ENCODE assay signal across 10 mouse cellular contexts in genomic region chr6:134188719-134189118, GRCm38 (mm10).
DNase-seq lines count a peak whose midpoint lies in the region; ATAC-seq and TF ChIP-seq lines count a peak whose summit lies in the region.
"Had no signal": no experiment of that assay in that cellular context is flagged by ENCODE, and none has a peak within 500 bp of the region (broad histone marks: within the 10 kb centered on the region; RNA-seq: fewer than 3 reads in every experiment).

No protein-coding gene starts in this region.

- no peaks in the 10 kb centered on the region for H3K9me3 ChIP-seq in heart, embryonic 16.5 days (replicated peaks; ENCODE audit: control insufficient read depth, low read length)
- H3K9me3 ChIP-seq: neural tube, embryonic 15.5 days had no signal

- ATAC-seq in heart, embryonic 16.5 days (replicated peaks; ENCODE audit: extremely low read depth, insufficient read depth, low FRiP score), result no peak
- ATAC-seq: activated CD4-positive, CD25-positive, alpha-beta regulatory T cell, adult 4 months; inflammation-experienced regulatory T-cells, adult 6 months had no signal

- no peaks in the 10 kb centered on the region for H3K36me3 ChIP-seq in heart, embryonic 16.5 days (ENCODE audit: control insufficient read depth, insufficient read depth)
- H3K36me3 ChIP-seq: neural tube, embryonic 15.5 days had no signal

- WGBS in heart, embryonic 16.5 days, result 25% methylated on average over 3 of the region's 3 CpGs

- intact Hi-C loops in gastrocnemius, adult 2 months (cut with DNase I), result loop anchor here (10.0 kb wide), 1 partner anchor 154 kb away; the partner anchor contains the start of gene Etv6
- intact Hi-C loops in gastrocnemius, postnatal 36 days (cut with DNase I), result no loop called here

- DNase-seq in gastrocnemius, adult 2 months, result no peak
- DNase-seq in gastrocnemius, postnatal 36 days, result no peak
- DNase-seq in kidney, postnatal 14 days, result peak; percentile 45
- DNase-seq in kidney, postnatal 25 days, result no peak
- peak; percentile 58 for DNase-seq in adipocyte (ENCODE audit: low spot score)
- no peak for DNase-seq in c-Kit-positive CD71-positive TER-119-positive erythroid progenitor cells, embryonic 14.5 days (ENCODE audit: low spot score)

- peak overlapping the region; percentile 63 for H3K27ac ChIP-seq in gastrocnemius, adult 2 months
- H3K27ac ChIP-seq in heart, embryonic 16.5 days (ENCODE audit: low read length), result peak overlapping the region; percentile 81

- H3K9ac ChIP-seq in heart, embryonic 16.5 days (ENCODE audit: low read length), result no peak overlapping the region
- H3K9ac ChIP-seq: neural tube, embryonic 15.5 days had no signal

- H3K27me3 ChIP-seq in heart, embryonic 16.5 days (ENCODE audit: control insufficient read depth, insufficient read depth, low read length), result no peaks in the 10 kb centered on the region
- H3K27me3 ChIP-seq: neural tube, embryonic 15.5 days had no signal

- TF ChIP-seq CTCF in gastrocnemius, adult 2 months (IDR thresholded peaks at IDR 0.05), result no peak

- H3K4me1 ChIP-seq in heart, embryonic 16.5 days (ENCODE audit: control insufficient read depth, insufficient read depth, low read length), result peaks cover 69% of the 10 kb centered on the region

- H3K4me3 ChIP-seq in gastrocnemius, adult 2 months, result no peak overlapping the region
- H3K4me3 ChIP-seq in heart, embryonic 16.5 days (ENCODE audit: low read length), result no peak overlapping the region
- H3K4me3 ChIP-seq: neural tube, embryonic 15.5 days had no signal

- H3K4me2 ChIP-seq in heart, embryonic 16.5 days (ENCODE audit: low read depth, low read length), result peak overlapping the region; percentile 33
- H3K4me2 ChIP-seq: neural tube, embryonic 15.5 days had no signal

Comparison
In these comparisons a context has a peak if more than half of its experiments do, and no peak if none do; other contexts are left out.
1. DNase-seq: peak in kidney, postnatal 14 days (single experiment) and adipocyte (single experiment); none in gastrocnemius, adult 2 months (single experiment), gastrocnemius, postnatal 36 days (0 of 2), kidney, postnatal 25 days (0 of 2) and c-Kit-positive CD71-positive TER-119-positive erythroid progenitor cells, embryonic 14.5 days (single experiment).